Mouse (Mus musculus) gastrocnemius, postnatal 36 days (tissue): Measurements from ENCODE around the gene Grb14. TPM values are rescaled to one million over a fixed set of nuclear protein-coding genes. Genes with fewer than 3 reads are reported as not detected.

Experiments
- DNase-seq, 2 experiments: peaks; one replicate each; pipeline ENCODE4 v3.0.0; 2022
- intact Hi-C: fragments of 180-260 bp; cut with DNase I; formaldehyde crosslinking; loops from one replicate; pipeline ENCODE4 v1.15.1; 2025
- total RNA-seq, 2 experiments: library from RNA; stranded (reverse); gene quantifications; 2 replicates each; pipeline ENCODE4 v1.2.3; 2021

Grb14 gene
- total RNA-seq, 2 experiments from 2014 or later: 14.5 to 23.0 TPM

DNA sequence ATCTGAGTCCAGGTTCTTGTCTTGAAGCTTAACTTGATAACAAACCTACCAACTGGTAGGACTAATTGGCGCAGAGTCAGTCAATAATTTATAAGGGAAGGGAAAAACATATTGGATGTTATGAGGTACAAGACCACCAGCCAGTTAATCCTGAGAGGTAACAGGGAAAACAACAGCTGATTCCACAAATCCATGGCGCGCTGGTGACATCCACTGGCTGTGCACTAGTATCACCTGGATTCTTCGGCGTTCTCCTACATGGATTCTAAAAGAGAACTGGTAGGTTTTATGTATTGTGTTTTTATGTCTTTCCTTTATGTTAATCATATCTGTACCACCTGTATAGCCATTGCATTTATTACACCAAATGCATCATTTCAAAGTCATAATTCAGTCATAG lies 119.9 kb downstream of the Grb14 start:
- intact Hi-C loops: no loop called here
- DNase-seq: no peak

DNA sequence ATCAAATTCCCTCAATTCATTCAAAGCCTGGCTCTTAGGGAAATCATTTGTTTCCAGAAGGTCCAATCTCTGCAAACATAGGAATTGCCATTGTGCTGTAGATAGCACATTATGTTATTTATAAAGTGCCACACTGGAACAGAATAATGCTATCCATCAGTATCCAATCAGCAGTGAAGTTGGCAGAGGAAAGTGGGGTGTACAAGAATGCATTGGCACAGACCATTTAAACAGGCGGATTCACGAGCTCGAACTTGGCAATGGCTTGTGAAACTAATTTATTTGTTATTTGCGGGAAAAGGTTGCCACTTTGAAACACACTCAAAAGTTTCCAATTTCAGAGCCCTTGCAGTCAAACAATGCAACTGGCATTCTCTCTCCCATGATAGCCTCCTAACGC lies 126.9 kb downstream of the Grb14 start:
- intact Hi-C loops: no loop called here

DNA sequence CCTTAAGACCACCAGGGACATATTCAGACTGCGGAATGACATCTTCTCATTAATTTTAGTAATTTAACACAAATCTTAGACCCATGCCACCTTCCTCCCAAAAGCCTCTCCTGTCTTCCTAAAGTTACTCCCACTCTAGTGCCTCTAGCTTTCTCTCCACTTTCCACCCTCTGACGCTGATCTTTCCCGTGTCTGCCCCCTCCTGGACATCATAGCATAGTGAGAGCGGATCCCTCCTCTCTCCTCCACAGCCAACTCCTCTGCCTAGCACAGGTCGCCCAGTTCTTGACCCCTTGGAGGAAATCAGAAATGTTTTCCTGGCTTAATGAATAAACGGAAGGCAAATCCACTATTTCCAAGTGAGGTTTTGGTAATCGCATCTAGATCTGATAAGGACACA lies 131.6 kb downstream of the Grb14 start:
- DNase-seq: no peak
- intact Hi-C loops: no loop called here

More for the DNA sequence above, 126.9 kb downstream of the Grb14 start:
- DNase-seq: no peak

DNA sequence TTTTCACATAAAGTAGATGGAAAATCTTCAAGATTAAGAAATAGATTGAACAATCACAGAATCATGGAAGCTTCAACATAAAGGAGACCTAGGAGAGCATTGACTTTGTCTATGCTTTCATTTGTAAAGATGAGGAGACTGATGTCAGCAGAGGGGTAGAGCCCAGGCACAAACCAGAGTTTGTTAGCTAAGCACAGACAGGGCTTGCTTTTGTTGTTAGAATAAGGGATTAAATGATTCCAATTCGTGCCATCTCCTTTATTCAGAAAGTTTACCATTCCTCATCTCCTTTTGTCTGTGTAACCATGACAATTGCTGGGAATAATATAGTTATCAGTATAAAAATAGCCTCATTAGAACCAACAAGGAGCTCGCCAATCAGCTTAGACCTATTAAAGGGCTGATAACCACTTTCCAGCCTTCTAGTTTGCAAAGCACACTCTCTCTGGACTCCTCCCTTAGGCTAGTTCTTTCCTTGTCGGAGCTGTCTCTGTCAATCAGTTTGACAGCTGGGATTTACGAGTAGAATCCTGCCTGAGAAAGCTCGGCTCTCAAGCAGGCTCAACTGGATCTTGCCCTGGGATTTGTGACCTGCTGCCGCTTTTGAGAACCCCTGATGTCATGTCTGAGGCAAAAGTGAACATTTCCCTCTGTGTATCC lies 137.6 kb downstream of the Grb14 start:
- no peak for DNase-seq
- intact Hi-C loops: no loop called here

DNA sequence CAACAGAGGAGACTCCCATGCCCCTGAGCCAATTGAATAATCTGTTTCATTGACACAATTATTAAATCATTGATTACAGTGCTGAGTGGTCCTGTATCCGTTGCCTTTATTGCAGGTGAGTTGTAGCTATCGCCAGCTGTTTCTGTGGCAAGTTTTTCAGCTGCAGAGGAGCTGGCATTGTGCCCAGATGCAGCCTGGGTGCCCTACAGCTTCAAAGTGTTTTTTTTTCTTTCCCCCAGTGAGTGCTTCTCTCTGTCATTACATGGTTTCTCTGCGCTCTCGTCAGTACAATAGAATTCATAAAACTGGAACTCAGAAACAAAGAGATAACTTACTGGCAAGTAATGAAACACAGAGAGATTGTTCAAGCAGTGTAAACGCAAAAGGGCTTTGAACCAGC lies 139.1 kb downstream of the Grb14 start:
- DNase-seq: no peak
- intact Hi-C loops: no loop called here

DNA sequence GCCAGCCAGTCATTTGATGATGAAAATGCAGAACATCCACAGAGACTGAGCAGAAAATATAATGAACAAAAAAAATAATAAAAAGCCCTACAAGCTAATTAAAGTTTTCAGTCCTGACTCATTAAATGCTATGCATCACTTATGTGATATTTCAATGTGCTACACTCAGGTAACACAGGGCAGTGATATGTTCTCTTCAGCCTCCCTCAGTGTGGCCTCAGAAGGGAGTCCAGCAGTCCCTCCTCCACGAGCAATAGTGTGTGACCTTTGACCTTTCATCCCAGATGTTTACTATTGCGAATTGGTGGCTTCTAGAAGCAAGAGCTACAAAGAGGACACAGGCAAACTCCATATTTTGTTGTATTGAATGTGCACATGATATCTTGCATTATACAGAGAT lies 146.5 kb downstream of the Grb14 start:
- intact Hi-C loops: no loop called here
- DNase-seq: no peak

Other genes with a start within 250 kb of the Grb14 start
- 1 to 10 TPM; 2.9 to 5.0 TPM for gene Cobll1, start 214.4 kb upstream of the Grb14 start, total RNA-seq